ENCODE assay signal across 9 mouse cellular contexts in genomic region chr9:22476265-22476664, GRCm38 (mm10). TPM values are rescaled to one million over a fixed set of nuclear protein-coding genes. Genes with fewer than 3 reads are reported as not detected.
DNase-seq lines count a peak whose midpoint lies in the region; ATAC-seq lines count a peak whose summit lies in the region.
"Had no signal": no experiment of that assay in that cellular context is flagged by ENCODE, and none has a peak within 500 bp of the region (broad histone marks: within the 10 kb centered on the region; RNA-seq: fewer than 3 reads in every experiment).

No protein-coding gene starts in this region.

- peak; percentile 3 for DNase-seq in adrenal gland, postnatal 10 days
- DNase-seq in adrenal gland, postnatal 25 days = no peak
- DNase-seq in 3T3-L1 (ENCODE audit: low read depth, low spot score) = peak; percentile 28
- DNase-seq in embryo, embryonic 10.5 days (ENCODE audit: low spot score) = peak; percentile 43
- no peak for DNase-seq in ovary, postnatal 10 days (ENCODE audit: low spot score)

- H3K27ac ChIP-seq in hindbrain, embryonic 13.5 days = no peak overlapping the region
- peak overlapping the region; percentile 63 for H3K27ac ChIP-seq in liver, embryonic 15.5 days (replicated peaks)
- no peak overlapping the region for H3K27ac ChIP-seq in stomach, embryonic 15.5 days

- no peaks in the 10 kb centered on the region for H3K36me3 ChIP-seq in hindbrain, embryonic 13.5 days
- H3K36me3 ChIP-seq in liver, embryonic 15.5 days (replicated peaks) = no peaks in the 10 kb centered on the region
- H3K36me3 ChIP-seq in stomach, embryonic 15.5 days = no peaks in the 10 kb centered on the region

- H3K27me3 ChIP-seq in hindbrain, embryonic 13.5 days = no peaks in the 10 kb centered on the region
- H3K27me3 ChIP-seq in liver, embryonic 15.5 days = no peaks in the 10 kb centered on the region
- H3K27me3 ChIP-seq in stomach, embryonic 15.5 days (replicated peaks) = no peaks in the 10 kb centered on the region

- H3K9ac ChIP-seq in hindbrain, embryonic 13.5 days = peak overlapping the region; percentile 76
- H3K9ac ChIP-seq in liver, embryonic 15.5 days = peak overlapping the region; percentile 46
- H3K9ac ChIP-seq in stomach, embryonic 15.5 days = peak overlapping the region; percentile 29; the same call in 1 of the 2 replicates

- WGBS in hindbrain, embryonic 13.5 days = 6% methylated on average over 10 of the region's 10 CpGs
- WGBS in liver, embryonic 15.5 days (ENCODE audit: insufficient replicate concordance) = 4% methylated on average over 10 of the region's 10 CpGs
- WGBS in stomach, embryonic 15.5 days = 5% methylated on average over 10 of the region's 10 CpGs

- ATAC-seq in hindbrain, embryonic 13.5 days (ENCODE audit: low FRiP score) = no peak
- no peak for ATAC-seq in liver, embryonic 15.5 days (ENCODE audit: insufficient read depth)
- no peak for ATAC-seq in stomach, embryonic 15.5 days (ENCODE audit: insufficient read depth, low FRiP score, low read depth)

- H3K4me1 ChIP-seq in hindbrain, embryonic 13.5 days (replicated peaks) = peaks cover 19% of the 10 kb centered on the region
- peaks cover 20% of the 10 kb centered on the region for H3K4me1 ChIP-seq in liver, embryonic 15.5 days (replicated peaks)
- H3K4me1 ChIP-seq in stomach, embryonic 15.5 days = no peaks in the 10 kb centered on the region

- H3K4me2 ChIP-seq in hindbrain, embryonic 13.5 days = peak overlapping the region; percentile 75
- H3K4me2 ChIP-seq in liver, embryonic 15.5 days = peak overlapping the region; percentile 87
- H3K4me2 ChIP-seq in stomach, embryonic 15.5 days = peak overlapping the region; percentile 88

- peak overlapping the region; percentile 67 for H3K4me3 ChIP-seq in hindbrain, embryonic 13.5 days
- peak overlapping the region; percentile 61 for H3K4me3 ChIP-seq in liver, embryonic 15.5 days (replicated peaks)
- peak overlapping the region; percentile 55 for H3K4me3 ChIP-seq in stomach, embryonic 15.5 days (replicated peaks)

- H3K9me3 ChIP-seq in hindbrain, embryonic 13.5 days = no peaks in the 10 kb centered on the region
- no peaks in the 10 kb centered on the region for H3K9me3 ChIP-seq in liver, embryonic 15.5 days (replicated peaks)
- H3K9me3 ChIP-seq in stomach, embryonic 15.5 days = no peaks in the 10 kb centered on the region

RNA-seq across cellular contexts. Expression of gene Bbs9, which starts 0.8 kb away (rescaled TPM):
- 10 to 100 TPM; 12.0 to 16.4 TPM for total RNA-seq in adrenal gland, postnatal 10 days (2021)
- total RNA-seq in adrenal gland, postnatal 25 days (2021) = 11.3 and 15.3 TPM in 2 replicates
- polyA plus RNA-seq in hindbrain, embryonic 13.5 days (2015; fragmentation: Nextera tagmentation; extraction: Ambion mirVana) = 16.9 and 17.1 TPM in 2 replicates
- polyA plus RNA-seq in liver, embryonic 15.5 days (2015; fragmentation: Nextera tagmentation; extraction: Ambion mirVana) = 2.3 TPM in 2 replicates
- 9.9 and 12.4 TPM in 2 replicates for polyA plus RNA-seq in stomach, embryonic 15.5 days (2015; fragmentation: Nextera tagmentation; extraction: Ambion mirVana)

RNA-seq across cellular contexts. Expression of gene Rp9, which starts 6.7 kb away (rescaled TPM):
- 10 to 100 TPM; 42.9 to 44.0 TPM for total RNA-seq in adrenal gland, postnatal 10 days (2021)
- total RNA-seq in adrenal gland, postnatal 25 days (2021) = 38.4 and 42.4 TPM in 2 replicates
- polyA plus RNA-seq in hindbrain, embryonic 13.5 days (2015; fragmentation: Nextera tagmentation; extraction: Ambion mirVana) = 58.1 and 59.2 TPM in 2 replicates
- 29.1 and 30.3 TPM in 2 replicates for polyA plus RNA-seq in liver, embryonic 15.5 days (2015; fragmentation: Nextera tagmentation; extraction: Ambion mirVana)
- polyA plus RNA-seq in stomach, embryonic 15.5 days (2015; fragmentation: Nextera tagmentation; extraction: Ambion mirVana) = 79.5 and 81.0 TPM in 2 replicates

RNA-seq across cellular contexts. Expression of gene Gm17545, which starts 22.2 kb away (rescaled TPM):
- total RNA-seq in adrenal gland, postnatal 10 days (2021) = not detected
- not detected in 2 replicates for total RNA-seq in adrenal gland, postnatal 25 days (2021)
- not detected in 2 replicates for polyA plus RNA-seq in hindbrain, embryonic 13.5 days (2015; fragmentation: Nextera tagmentation; extraction: Ambion mirVana)
- not detected in 2 replicates for polyA plus RNA-seq in liver, embryonic 15.5 days (2015; fragmentation: Nextera tagmentation; extraction: Ambion mirVana)
- not detected in 2 replicates for polyA plus RNA-seq in stomach, embryonic 15.5 days (2015; fragmentation: Nextera tagmentation; extraction: Ambion mirVana)
- total RNA-seq: left cerebral cortex, adult 18-20 months had no signal

Comparison
In these comparisons a context has a peak if more than half of its experiments do, and no peak if none do; other contexts are left out.
1. DNase-seq: peak in adrenal gland, postnatal 10 days (single experiment), 3T3-L1 (single experiment) and embryo, embryonic 10.5 days (single experiment); none in adrenal gland, postnatal 25 days (single experiment) and ovary, postnatal 10 days (single experiment).
2. Peak in every context shown above with its lines, with median percentiles within 50 percentile points of each other: H3K4me2 ChIP-seq, H3K4me3 ChIP-seq and H3K9ac ChIP-seq.